Mouse (Mus musculus) adrenal gland, postnatal 10 days (tissue): ENCODE data around the gene Usp15. TPM values are rescaled to one million over a fixed set of nuclear protein-coding genes. Genes with fewer than 3 reads are reported as not detected.
A peak's percentile ranks its signal among the peaks of the same experiment; 100 is the strongest.

Experiments used
- microRNA-seq: library from miRNA; unstranded; fragments of <30 nt; microRNA quantifications from one replicate; pipeline ENCODE4 v1.2.0, GENCODE M21; 2021
- total RNA-seq, 2 experiments: library from RNA; stranded (reverse); gene quantifications; 2 replicates each; pipeline ENCODE4 v1.2.3; 2021

The Usp15 gene
- total RNA-seq, 2 experiments from 2014 or later: 74.7 to 85.6 TPM

Small RNAs within 50 kb of the gene (microRNA-seq; reads per million reads assigned to microRNA genes)
- 6.5 reads per million, percentile 8 among the genes with 10 or more reads in this experiment for gene Gm27920

Other genes with a start within 250 kb of the Usp15 start
- gene Mon2, start 120.5 kb downstream of the Usp15 start, total RNA-seq: 10 to 100 TPM; 62.0 to 78.6 TPM
- 1 to 10 TPM; 1.2 to 1.5 TPM for gene Fam19a2, start 67.0 kb upstream of the Usp15 start, total RNA-seq